Mouse (Mus musculus) heart, adult 11 months (tissue): Measurements from ENCODE around the gene 4833427G06Rik.

ENCODE experiments used
- DNase-seq: peaks from one replicate; pipeline ENCODE4 v3.0.0; 2022

The 4833427G06Rik gene

GRCm38 (mm10) chr9:51060601-51061000 is 41.3 kb downstream of the 4833427G06Rik start, which contains the start of gene Btg4:
Gene Btg4 (plus strand): TSS chr9:51060901.
- DNase-seq, result no peak

- peak; percentile 86 for DNase-seq
These were observed 42.8 kb downstream of the 4833427G06Rik start for GRCm38 (mm10) chr9:51058951-51059521.

GRCm38 (mm10) chr9:51056360-51057324 is 45.2 kb downstream of the 4833427G06Rik start:
- peak; percentile 95 for DNase-seq

- no peak for DNase-seq
These were observed 49.7 kb downstream of the 4833427G06Rik start for GRCm38 (mm10) chr9:51052180-51052579.

GRCm38 (mm10) chr9:51042136-51042535 is 59.7 kb downstream of the 4833427G06Rik start:
- no peak for DNase-seq

GRCm38 (mm10) chr9:51041491-51041980 is 60.3 kb downstream of the 4833427G06Rik start:
- no peak for DNase-seq

GRCm38 (mm10) chr9:51032785-51033529 is 68.9 kb downstream of the 4833427G06Rik start:
- DNase-seq, result no peak

- DNase-seq, result no peak
These were observed 69.6 kb downstream of the 4833427G06Rik start for GRCm38 (mm10) chr9:51032291-51032690.

GRCm38 (mm10) chr9:51031603-51032002 is 70.3 kb downstream of the 4833427G06Rik start:
- peak; percentile 81 for DNase-seq
